Mouse (Mus musculus) layer of hippocampus, adult 6 months (tissue): ENCODE measurements around the gene Commd8. TPM values are rescaled to one million over a fixed set of nuclear protein-coding genes. Genes with fewer than 3 reads are reported as not detected.

ENCODE experiments used
- long read RNA-seq, 2 experiments: library from polyadenylated mRNA; unstranded; transcript quantifications; one replicate each; pipeline ENCODE4 v2.0.0; 2019 to 2020
- polyA plus RNA-seq: library from polyadenylated mRNA; unstranded; fragments of <200 nt; fragmentation: Nextera tagmentation; gene quantifications from 2 replicates; pipeline ENCODE4 v1.2.3, GENCODE M21; 2021

Gene Commd8
- polyA plus RNA-seq = 104 and 108 TPM in 2 replicates
- long read RNA-seq, experiment 1, transcript Commd8-201 (5 exons, 3,895 nt) = major isoform, 63 of 98 reads
- long read RNA-seq, experiment 1, partial matches to known transcripts = 2 of 98 reads
- long read RNA-seq, experiment 1, other reads (novel, unspliced or antisense) = 31 of 98 reads
- long read RNA-seq, experiment 2, transcript Commd8-201 (5 exons, 3,895 nt) = major isoform, 139 of 202 reads
- long read RNA-seq, experiment 2, partial matches to known transcripts = 5 of 202 reads
- long read RNA-seq, experiment 2, other reads (novel, unspliced or antisense) = 53 of 202 reads

GRCm38 (mm10) chr5:72167594-72168284, at the start of gene Commd8:
TSS of gene Commd8 (minus strand) at chr5:72168189.

